Mouse (Mus musculus) testis, postnatal 14 days (tissue): ENCODE measurements around the gene Hist2h2ab.
"Not testable (repeated sequence)": the region's sequence is repeated elsewhere in the genome, so short reads cannot be mapped to it uniquely, and the experiment has no call there.

Source experiments
- DNase-seq: peaks from one replicate; pipeline ENCODE4 v3.0.0; 2021; ENCODE audit warnings: low spot score

Hist2h2ab gene

GRCm38 (mm10) chr3:96237904-96238511 is 18.3 kb downstream of the Hist2h2ab start:
- DNase-seq = peak; percentile 53

DNA sequence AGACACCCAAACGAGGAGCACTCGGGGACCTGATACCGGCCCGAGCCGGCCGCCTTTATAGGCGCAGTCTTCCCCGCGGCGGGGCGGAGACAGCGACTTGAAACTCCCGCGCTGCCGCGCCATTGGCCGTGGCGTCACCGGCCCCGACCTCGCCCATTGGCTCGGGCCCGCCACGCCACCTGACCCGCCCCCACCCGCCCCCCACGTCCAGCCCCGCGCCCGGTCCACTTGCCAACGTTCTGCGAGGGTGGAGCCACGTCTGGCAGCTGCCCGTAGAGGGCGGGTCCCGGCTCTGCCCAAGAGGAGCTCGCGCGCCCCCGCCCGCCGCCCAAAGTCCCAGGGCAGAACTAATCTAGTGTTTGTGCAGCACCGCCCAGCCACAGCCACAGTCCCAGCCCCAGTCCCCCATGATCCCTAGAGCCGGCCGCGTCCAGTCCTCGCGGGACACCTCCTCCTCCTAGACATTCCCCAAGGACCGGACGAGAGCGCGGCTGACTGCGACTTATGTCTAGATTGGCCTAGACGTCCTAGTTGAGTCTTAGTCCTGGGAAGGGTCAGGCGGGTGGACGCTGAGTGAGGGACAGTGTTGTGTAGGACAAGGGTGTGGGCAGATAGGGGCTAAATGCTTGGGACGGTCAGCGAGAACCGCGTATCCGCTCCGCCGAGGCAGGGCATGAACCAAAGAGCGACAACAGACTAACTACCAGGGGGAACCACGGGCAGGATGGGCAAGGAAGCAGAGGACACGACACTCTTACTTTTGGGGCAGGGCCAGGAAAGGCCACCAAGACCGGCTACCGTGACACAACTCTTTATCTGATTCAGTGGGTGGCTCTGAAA is 19.5 kb downstream of the Hist2h2ab start, which contains the start of gene Hist2h3c2:
Hist2h3c2 (minus strand) TSS at position 174 of the 840 bp plus-strand sequence.
- not testable (repeated sequence) for DNase-seq

DNA sequence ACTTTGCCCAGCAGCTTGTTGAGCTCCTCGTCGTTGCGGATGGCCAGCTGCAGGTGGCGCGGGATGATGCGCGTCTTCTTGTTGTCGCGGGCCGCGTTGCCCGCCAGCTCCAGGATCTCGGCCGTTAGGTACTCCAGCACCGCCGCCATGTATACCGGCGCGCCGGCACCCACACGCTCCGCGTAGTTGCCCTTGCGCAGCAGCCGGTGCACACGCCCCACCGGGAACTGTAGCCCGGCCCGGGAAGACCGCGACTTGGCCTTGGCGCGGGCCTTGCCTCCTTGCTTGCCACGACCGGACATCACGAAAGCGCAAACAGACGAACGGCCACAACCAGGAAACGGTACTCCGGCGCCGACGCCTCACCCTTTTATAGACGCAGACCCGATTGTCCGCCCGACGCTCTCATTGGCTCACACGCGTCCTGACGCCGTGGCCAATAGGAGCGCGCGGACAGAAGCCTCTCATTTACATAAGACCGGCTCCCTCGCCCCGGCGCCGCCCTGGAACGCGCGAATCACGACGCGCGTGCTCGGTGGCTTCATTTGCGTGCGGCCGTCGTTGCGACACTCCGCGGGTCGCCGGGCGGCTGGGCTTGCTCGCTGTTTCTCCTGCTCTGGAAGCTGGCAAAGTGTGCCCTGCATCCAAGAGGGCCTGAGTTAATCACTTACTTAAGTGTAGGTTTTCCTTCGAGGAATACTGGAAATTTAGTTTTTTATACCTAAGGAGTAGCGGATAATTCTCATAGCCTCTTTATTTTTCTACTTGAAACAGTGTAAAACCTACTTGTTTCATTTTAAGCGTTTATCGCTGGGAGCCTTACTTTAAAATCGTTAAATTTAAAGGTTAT is 20.5 kb downstream of the Hist2h2ab start, which contains the start of gene Hist2h2aa2:
Hist2h2aa2 (minus strand) TSS at position 328 of the 850 bp plus-strand sequence.
- DNase-seq = peak; percentile 92

GRCm38 (mm10) chr3:96240799-96241197 is 21.1 kb downstream of the Hist2h2ab start:
- DNase-seq = no peak

GRCm38 (mm10) chr3:96243921-96244572 is 24.4 kb downstream of the Hist2h2ab start:
- DNase-seq = no peak

DNA sequence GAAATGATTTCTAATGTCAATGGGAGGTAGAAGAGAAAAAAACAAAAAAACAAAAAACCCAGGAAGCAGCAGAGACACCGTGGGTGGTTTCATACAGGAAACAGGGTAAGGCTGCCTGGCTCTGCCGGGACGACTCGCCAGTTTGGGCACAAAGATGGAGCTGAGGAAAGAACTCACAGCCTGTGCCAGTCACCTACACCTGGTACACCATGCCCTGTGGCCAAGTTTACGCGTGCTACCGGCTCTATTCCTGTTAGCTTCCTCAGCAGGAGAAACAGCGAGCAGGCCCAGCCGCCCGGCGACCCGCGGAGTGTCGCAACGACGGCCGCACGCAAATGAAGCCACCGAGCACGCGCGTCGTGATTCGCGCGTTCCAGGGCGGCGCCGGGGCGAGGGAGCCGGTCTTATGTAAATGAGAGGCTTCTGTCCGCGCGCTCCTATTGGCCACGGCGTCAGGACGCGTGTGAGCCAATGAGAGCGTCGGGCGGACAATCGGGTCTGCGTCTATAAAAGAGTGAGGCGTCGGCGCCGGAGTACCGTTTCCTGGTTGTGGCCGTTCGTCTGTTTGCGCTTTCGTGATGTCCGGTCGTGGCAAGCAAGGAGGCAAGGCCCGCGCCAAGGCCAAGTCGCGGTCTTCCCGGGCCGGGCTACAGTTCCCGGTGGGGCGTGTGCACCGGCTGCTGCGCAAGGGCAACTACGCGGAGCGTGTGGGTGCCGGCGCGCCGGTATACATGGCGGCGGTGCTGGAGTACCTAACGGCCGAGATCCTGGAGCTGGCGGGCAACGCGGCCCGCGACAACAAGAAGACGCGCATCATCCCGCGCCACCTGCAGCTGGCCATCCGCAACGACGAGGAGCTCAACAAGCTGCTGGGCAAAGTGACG is 25.6 kb downstream of the Hist2h2ab start, which contains the start of gene Hist2h2aa1:
Hist2h2aa1 (plus strand) TSS at position 495 of the 884 bp plus-strand sequence.
- DNase-seq = peak; percentile 85

- not testable (repeated sequence) for DNase-seq
Measured at GRCm38 (mm10) chr3:96246018-96246417, 26.4 kb downstream of the Hist2h2ab start.

- not testable (repeated sequence) for DNase-seq
Measured at GRCm38 (mm10) chr3:96246427-96246856, 26.8 kb downstream of the Hist2h2ab start, which contains the start of gene Hist2h3c1. Gene Hist2h3c1 (plus strand): TSS chr3:96246685.

DNA sequence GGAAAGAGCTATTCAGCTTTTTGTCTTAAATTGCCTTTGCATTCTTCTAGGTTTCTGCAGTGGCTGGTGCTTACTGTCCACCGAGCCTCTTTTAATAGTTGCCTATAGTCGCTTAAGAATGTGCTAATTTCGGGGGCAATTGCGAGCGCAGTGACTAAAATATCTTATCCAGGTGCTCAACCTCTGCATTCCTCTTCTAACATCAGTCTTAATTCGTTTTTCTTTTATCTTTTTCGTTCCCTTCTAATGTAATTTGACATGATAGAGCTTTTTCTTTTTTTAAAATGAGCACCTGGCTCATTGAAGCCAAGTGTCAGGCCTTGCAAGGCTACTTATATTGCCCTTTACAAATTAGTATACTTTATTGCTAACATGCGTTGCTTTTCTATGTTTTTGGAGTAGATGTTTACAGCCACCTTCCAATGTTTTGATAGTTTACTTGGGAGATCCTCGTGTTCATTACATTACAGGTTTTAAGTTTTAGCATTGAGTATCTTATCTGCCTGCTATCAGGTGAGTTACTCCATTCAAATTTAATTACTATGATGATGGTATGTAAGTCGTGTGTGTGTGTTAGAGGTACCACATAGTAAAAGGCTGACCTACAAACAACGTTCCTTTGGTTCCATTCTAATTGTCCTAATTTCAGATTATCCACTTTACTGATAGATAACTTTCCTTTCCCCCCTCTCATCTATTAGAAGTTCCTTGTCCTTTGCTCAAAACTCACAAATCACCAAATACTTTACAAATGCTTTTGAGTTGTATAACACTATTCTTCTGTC is 27.9 kb downstream of the Hist2h2ab start:
- no peak for DNase-seq

DNA sequence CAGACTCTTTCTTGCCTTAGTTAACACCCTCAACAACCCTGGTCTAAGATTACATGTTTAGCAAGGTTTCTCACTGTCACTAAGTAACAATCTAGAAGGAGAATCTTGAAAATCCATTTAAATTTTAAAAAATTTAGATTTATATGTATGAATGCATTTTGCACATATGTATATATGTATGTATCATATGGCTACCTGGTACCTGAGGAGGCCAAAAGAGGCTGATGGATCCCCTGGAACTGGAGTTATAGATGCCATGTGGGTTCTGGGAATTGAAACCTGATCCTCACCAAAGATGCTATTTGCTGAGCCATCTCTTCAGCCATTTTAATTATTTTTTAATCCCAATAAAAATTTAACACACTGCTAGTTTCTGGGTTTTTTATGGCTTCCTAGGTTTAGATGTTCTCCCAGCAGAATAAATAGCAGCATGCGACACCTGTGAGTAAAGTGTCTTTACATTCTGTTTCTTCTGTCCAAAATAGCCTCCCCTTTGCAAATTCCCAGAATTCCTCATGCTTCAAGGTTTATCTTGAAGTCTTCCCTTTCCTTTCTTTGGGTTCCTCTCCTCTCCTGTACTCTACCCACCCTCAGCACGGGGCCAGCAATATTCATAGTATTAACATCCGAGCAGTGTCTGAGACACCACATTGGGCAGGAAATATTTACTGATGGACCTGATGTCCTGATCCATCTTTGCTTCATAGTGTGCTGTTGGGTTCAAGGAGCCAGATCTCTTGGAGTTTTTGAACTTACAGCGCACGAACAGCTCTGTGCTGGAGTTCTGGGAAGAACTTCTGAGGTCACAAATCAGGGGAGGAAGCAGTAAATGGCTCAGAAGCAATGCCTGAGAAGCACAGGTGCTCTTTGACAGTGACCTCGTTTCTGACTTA is 28.7 kb downstream of the Hist2h2ab start:
- no peak for DNase-seq

- DNase-seq = no peak
Measured at GRCm38 (mm10) chr3:96249034-96249345, 29.3 kb downstream of the Hist2h2ab start.

GRCm38 (mm10) chr3:96250890-96251289 is 31.2 kb downstream of the Hist2h2ab start:
- no peak for DNase-seq

DNA sequence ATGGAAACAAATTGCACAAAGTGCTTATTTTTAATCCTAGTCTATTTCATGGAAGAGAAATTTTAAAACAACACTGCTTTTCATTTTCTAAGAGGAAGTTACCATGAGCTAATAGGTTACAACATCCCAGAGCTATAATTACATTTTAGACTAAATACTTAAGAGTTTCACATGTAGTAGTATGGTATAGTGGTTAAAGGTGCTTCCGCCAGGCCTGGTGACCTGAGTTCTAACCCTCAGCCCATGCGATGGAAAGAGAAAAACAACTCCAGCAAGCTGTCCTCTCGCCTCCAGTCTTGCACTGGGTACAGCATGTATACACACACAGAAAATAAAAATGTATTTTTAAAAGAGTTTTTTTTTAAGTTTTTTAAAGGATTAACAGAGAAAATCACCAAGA is 32.1 kb downstream of the Hist2h2ab start:
- DNase-seq = no peak

- DNase-seq = no peak
Measured at GRCm38 (mm10) chr3:96254683-96255355, 35.2 kb downstream of the Hist2h2ab start.

DNA sequence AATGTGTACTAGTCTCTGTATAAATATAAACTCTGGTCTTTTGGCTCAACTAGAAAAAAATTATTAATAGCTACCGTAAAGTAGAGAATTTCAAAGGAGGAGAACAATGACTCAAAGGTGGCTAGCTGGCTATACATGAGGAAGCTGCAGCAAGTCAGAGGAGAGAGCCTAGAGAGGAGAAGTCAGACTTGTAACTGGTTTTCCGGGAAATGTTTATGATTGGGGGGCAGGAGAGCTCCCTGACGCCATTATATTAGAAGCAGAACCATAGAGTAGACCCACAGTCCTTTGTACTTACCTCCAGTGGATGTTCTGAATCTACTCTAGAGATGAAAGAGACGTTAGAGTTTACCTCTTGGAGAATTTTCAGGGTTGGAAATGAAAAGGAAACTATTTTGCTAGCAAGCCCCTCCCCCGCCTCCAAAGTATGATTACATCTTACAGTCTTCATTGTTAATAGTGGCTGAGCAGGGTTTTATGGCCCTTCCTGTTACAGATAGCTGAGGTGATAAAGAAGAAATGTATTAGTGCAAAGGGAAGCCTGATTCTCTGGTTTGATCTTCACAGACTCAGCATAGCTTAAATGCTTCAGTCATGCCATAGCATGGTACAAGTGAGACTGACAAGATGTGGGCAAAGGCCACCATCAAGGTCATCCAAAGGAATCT is 36.4 kb downstream of the Hist2h2ab start:
- no peak for DNase-seq

GRCm38 (mm10) chr3:96257190-96257589 is 37.5 kb downstream of the Hist2h2ab start:
- no peak for DNase-seq

GRCm38 (mm10) chr3:96260220-96260619 is 40.6 kb downstream of the Hist2h2ab start:
- DNase-seq = no peak

GRCm38 (mm10) chr3:96261623-96262022 is 42.0 kb downstream of the Hist2h2ab start:
- DNase-seq = no peak
